Mouse (Mus musculus) embryonic fibroblast, embryonic 13.5 days (primary cell): ENCODE data around the gene Hspd1. TPM values are rescaled to one million over a fixed set of nuclear protein-coding genes. Genes with fewer than 3 reads are reported as not detected.

Experiments
- H3K27ac ChIP-seq: 2 replicates; pipeline ENCODE4 v1.5.1; 2012; ENCODE audit warnings: low read length, control low read depth, inconsistent platforms; ENCODE audit not compliant: insufficient read depth
- H3K4me1 ChIP-seq: 2 replicates; pipeline ENCODE4 v1.6.1; 2011; ENCODE audit warnings: low read length; ENCODE audit not compliant: control insufficient read depth, insufficient read depth
- H3K4me3 ChIP-seq: 2 replicates; pipeline ENCODE4 v1.5.1; 2011; ENCODE audit warnings: mild to moderate bottlenecking, control low read depth, low read length; ENCODE audit not compliant: insufficient read depth
- CTCF ChIP-seq: IDR thresholded peaks from 2 replicates; pipeline ENCODE4 v1.5.1; 2011; ENCODE audit warnings: mild to moderate bottlenecking, control low read depth, low read length, moderate library complexity, borderline replicate concordance; ENCODE audit not compliant: insufficient read depth
- POLR2A ChIP-seq: IDR thresholded peaks from 2 replicates; pipeline ENCODE4 v1.6.1; 2011; ENCODE audit warnings: low read depth, mild to moderate bottlenecking, control low read depth, low read length, moderate library complexity
- polyA plus RNA-seq: library from polyadenylated mRNA; stranded (reverse); fragments of >200 nt; gene quantifications from 2 replicates; pipeline ENCODE4 v1.2.4, GENCODE M21; 2011; ENCODE audit warnings: low read depth; ENCODE audit not compliant: missing spikeins, insufficient read length

Hspd1 gene
- polyA plus RNA-seq, 1 experiment: 335 TPM

DNA sequence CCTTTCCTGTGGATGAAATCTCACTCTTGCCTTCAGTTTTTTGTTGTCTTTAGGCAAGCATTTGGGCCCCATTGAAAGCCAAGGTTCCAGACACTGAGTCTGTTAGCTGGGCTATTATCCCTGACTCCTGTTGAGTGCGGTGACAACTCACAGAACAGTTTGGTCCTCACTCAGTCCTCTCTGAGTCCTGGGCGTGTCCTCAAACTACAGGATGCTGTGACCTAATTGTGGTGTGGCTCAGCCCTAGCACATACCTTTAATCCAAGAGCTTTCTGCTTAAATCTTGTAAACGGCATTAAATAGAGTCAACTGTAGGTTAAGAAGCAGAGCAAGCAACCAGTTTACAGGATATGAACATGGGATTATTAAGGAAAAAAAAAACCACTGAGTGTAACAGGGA lies 44.9 kb downstream of the Hspd1 start:
- no peak for TF ChIP-seq CTCF
- Histone ChIP-seq H3K4me3 (no peak overlapping the region), H3K27ac (no peak overlapping the region), H3K4me1 (no peaks in the 10 kb centered on the region)

DNA sequence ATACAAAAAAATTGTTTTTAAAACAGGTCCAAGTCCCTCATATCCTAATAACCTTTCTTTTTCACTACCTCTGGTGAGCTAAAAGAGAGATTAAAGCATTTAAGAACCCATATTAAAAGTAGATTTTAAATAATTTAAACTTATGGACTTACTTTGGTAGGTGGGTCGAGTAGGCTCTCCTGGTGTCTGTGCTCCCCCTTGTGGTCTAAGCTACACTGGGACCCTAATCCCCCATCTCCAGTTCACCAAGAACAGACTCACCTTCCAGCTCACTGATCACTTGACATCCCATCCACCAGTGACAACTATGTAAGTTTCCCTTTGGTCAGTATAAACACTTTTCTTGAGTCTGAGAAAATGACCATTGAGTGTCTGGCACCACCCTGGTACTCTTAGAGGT lies 45.8 kb downstream of the Hspd1 start:
- H3K27ac ChIP-seq: no peak overlapping the region
- TF ChIP-seq CTCF: no peak
- no peak for TF ChIP-seq POLR2A
- no peak overlapping the region for H3K4me3 ChIP-seq
- no peaks in the 10 kb centered on the region for H3K4me1 ChIP-seq

DNA sequence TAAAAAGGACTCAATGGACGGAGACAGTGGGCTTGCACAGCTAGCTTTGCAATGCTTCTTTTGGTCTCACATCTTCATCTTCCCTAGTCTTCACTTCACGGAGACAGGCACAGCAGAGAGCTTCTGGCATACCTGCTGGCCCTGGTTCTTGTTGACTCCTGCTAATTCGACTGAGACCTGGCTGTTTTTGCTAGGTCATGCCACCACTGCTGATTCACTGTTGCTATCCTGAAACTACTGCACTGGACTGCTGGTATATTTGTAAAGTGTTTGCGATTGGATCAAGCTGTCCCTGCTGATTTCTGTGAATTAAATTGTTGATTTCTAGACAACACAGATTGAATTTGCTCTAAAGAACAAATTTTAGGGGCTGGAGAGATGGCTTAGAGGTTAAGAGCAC lies 46.4 kb downstream of the Hspd1 start:
- TF ChIP-seq CTCF (no peak), POLR2A (no peak)
- Histone ChIP-seq H3K4me3 (no peak overlapping the region), H3K4me1 (no peaks in the 10 kb centered on the region), H3K27ac (no peak overlapping the region)

DNA sequence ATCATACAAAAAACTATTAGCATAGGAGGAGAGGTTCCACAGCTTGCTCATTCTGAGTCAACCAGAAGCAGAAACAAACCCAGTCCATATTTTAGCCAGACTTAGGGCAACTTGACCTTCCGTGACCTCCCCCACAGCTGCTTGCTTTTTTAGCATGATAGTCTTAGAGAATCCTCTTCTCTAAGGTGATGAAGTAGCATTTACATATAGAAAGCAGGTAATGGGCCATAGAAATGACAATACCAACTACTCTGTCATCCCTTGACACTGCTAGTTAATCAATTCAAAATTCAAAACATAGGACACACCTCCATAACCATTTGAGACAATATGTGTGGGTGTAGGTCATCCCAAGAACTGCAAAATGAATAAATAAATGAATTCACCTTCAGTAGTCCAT lies 48.1 kb downstream of the Hspd1 start:
- no peak overlapping the region for H3K27ac ChIP-seq
- TF ChIP-seq CTCF (no peak), POLR2A (no peak)

DNA sequence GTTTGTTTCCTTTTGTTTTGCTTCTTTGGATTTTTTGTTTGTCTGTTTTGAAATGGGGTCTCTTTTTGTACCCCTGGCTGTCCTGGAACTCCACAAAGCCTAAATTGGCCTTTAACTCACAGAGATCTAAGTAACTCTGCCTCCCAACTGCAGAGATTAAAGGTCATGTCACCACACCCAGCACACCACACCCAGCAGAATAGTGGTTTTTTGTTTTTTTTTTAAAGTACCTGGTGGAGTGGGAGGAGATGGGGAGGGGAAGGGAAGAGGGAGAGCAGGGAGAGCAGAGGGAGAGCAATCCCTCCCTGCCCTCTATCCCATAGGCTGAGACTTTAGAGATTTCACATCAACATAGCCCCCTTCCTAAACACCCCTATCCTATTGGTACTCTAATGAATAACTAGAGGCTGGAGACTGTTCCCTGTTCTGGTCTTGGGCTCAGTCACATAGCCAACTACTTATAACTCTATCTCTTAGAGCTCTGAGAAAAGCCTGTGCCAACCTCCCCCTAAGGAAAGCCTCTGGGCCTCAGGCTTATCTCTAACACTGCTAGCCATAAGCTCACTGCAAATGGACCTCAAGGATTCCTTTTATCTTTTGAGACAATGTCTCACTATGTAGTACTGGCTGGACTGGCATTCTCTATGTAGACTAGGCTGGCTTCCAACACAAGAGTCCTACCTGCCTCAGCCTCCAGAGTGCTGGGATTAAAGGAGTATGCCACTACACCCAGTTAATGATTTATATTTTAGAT lies 56.8 kb downstream of the Hspd1 start:
- TF ChIP-seq POLR2A: no peak
- TF ChIP-seq CTCF: no peak
- no peaks in the 10 kb centered on the region for H3K4me1 ChIP-seq

More for the DNA sequence above, 48.1 kb downstream of the Hspd1 start:
- Histone ChIP-seq H3K4me3 (no peak overlapping the region), H3K4me1 (no peaks in the 10 kb centered on the region)

DNA sequence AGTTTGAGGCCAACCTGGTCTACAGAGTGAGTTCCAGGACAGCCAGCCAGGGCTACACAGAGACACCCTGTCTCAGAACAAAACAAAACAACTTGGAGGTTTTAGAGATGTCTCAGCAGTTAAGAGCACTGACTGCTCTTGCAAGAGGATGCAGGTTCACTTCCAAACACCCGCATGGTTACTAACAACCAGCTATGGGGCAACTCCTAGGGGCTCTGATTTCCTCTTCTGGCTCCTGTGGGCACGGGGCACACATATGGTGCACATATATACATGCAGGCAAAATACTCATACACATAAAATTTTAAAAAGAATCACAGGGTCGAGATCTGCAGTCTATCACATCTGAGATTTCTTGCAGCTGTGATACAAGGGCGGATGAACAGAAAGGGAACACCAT lies 58.6 kb downstream of the Hspd1 start:
- no peak overlapping the region for H3K27ac ChIP-seq
- H3K4me3 ChIP-seq: no peak overlapping the region
- no peaks in the 10 kb centered on the region for H3K4me1 ChIP-seq
- TF ChIP-seq CTCF: no peak
- TF ChIP-seq POLR2A: no peak

More for the DNA sequence above, 56.8 kb downstream of the Hspd1 start:
- Histone ChIP-seq H3K27ac (no peak overlapping the region), H3K4me3 (no peak overlapping the region)

DNA sequence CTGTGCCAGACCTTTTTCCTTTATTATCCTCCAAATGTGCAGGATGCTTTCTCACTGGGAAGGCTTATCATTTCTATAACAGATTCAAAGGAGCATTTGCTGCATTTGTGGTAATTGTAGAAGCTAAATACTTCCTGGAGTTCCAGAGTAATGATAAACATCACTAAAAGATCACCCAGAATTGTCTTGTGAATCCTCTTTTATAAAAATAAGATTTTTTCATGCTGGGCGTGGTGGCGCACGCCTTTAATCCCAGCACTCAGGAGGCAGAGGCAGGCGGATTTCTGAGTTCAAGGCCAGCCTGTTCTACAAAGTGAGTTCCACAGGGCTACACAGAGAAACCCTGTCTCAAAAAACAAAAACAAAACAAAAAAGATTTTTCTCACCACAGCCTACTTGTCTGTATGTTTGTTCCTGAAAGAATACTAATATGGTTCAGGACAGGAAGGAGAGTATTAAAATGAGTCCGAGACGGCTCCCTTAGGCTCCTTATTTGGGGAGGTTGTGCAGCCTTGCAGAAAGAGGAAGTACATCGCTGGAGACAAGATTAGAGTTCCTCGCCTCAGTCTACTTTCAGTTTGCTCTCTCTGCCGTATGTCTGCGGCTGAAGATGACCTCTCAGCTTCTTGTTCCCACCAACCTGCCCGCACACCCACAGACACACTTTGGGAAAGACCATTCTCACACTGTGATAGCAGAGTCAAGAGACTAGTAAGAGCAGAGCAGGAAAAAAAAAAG lies 59.4 kb downstream of the Hspd1 start:
- TF ChIP-seq POLR2A (no peak), CTCF (no peak)
- Histone ChIP-seq H3K27ac (no peak overlapping the region), H3K4me3 (no peak overlapping the region), H3K4me1 (no peaks in the 10 kb centered on the region; the same call in 1 of the 2 replicates)

DNA sequence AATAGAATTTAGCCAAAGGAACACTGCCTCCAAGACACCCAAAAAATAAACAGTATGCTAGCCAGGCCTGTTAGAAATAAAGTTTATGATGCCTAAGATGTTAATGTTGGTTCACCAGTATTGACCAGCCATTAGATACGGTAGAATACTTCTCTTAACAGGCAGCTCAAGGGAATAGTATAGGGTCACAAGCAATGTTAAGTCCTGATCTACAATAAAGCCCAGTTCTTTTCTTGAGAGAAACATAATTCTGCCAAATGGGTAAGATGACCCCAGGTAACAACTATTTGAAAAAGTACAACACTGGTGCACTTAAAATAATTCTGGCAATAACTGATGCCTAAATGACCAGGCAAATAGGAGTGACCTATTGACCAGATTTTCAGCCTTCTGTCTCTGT lies 60.1 kb downstream of the Hspd1 start:
- no peak for TF ChIP-seq POLR2A
- no peak for TF ChIP-seq CTCF
- peaks cover under 1% of the 10 kb centered on the region; the same call in 1 of the 2 replicates for H3K4me1 ChIP-seq
- H3K4me3 ChIP-seq: no peak overlapping the region
- H3K27ac ChIP-seq: no peak overlapping the region

Other genes with a start within 250 kb of the Hspd1 start
- 18.8 and 24.8 TPM in 2 replicates for gene Ankrd44, start 161.9 kb downstream of the Hspd1 start, polyA plus RNA-seq
- gene Sf3b1, start 60.8 kb downstream of the Hspd1 start, polyA plus RNA-seq: 246 and 258 TPM in 2 replicates
- 67.1 and 82.1 TPM in 2 replicates for gene Coq10b, start 35.5 kb downstream of the Hspd1 start, polyA plus RNA-seq
- gene Hspe1, start 111 bp downstream of the Hspd1 start, polyA plus RNA-seq: 429 and 478 TPM in 2 replicates
- gene Mob4, start 43.0 kb upstream of the Hspd1 start, polyA plus RNA-seq: 79.3 and 83.1 TPM in 2 replicates
- gene Rftn2, start 138.5 kb upstream of the Hspd1 start, polyA plus RNA-seq: 10.4 and 14.3 TPM in 2 replicates
- gene Mars2, start 148.9 kb upstream of the Hspd1 start, polyA plus RNA-seq: 3.4 and 3.5 TPM in 2 replicates